Mouse (Mus musculus): ENCODE results near the gene Lrrtm4. TPM values are rescaled to one million over a fixed set of nuclear protein-coding genes. Genes with fewer than 3 reads are reported as not detected.

Gene Lrrtm4
- total RNA-seq (2012; rRNA removed): not detected in 2 replicates
- not detected for polyA plus RNA-seq (2012; ENCODE audit: insufficient read depth in 1 of 2, insufficient read length in 2 of 2, low read depth in 1 of 2, low replicate concordance in 2 of 2, missing spikeins in 1 of 2)

DNA sequence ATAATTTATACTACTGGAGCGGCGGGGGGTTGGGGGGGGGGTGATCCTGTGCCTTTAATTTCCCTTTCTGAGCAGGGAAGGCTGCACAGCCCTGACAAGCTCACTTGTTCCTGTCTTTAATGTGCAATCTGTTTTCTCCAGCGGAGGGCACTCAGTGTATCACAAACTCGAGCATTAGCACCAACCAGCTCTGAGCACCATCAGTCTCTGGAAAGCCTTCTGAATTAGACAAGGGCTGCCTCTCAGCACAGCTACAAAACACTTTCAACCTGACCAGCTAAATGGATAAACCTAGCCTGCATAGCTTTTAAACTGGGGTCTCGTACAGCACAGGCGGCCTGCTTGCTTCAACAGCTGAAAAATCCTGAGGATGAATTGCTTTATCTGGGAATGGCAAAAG is at the start of gene Lrrtm4:
TSS of gene Lrrtm4 (plus strand) at position 113 of the 400 bp plus-strand sequence.
- Histone ChIP-seq H3K27ac (ENCODE audit: control insufficient read depth, low read depth, low read length) (no peak within 1 kb of the TSS), H3K79me2 (ENCODE audit: control insufficient read depth, insufficient read depth, low read length, poor library complexity) (no peaks in the 10 kb centered on the region), H3K4me3 (ENCODE audit: control insufficient read depth in 1 of 2, insufficient read depth in 1 of 2, low read depth in 2 of 2, low read length in 2 of 2) (no peak within 1 kb of the TSS), H3K36me3 (ENCODE audit: control insufficient read depth in 1 of 2, insufficient read depth in 2 of 2, low read length in 2 of 2) (no peaks in the 10 kb centered on the region), H3K4me1 (ENCODE audit: control insufficient read depth in 1 of 2, insufficient read depth in 2 of 2, low read length in 2 of 2) (no peaks in the 10 kb centered on the region), H3K9ac (ENCODE audit: control insufficient read depth, low read depth, low read length, poor library complexity, severe bottlenecking) (no peak within 1 kb of the TSS), H3K27me3 (ENCODE audit: control insufficient read depth in 1 of 2, insufficient read depth in 2 of 2, low read length in 2 of 2) (no peaks in the 10 kb centered on the region), H3K9me3 (replicated peaks; ENCODE audit: insufficient read depth, low read length) (no peaks in the 10 kb centered on the region)
- TF ChIP-seq MAX (IDR thresholded peaks at IDR 0.05; ENCODE audit: low read length): no peak
- no peak for TF ChIP-seq MYB (IDR thresholded peaks at IDR 0.05; ENCODE audit: low read depth, low read length)
- TF ChIP-seq POLR2AphosphoS5 (IDR thresholded peaks at IDR 0.05; ENCODE audit: borderline replicate concordance, low read depth, low read length): no peak
- no peak for TF ChIP-seq GATA1 (IDR thresholded peaks at IDR 0.05; ENCODE audit: low read depth, low read length)
- no peak for TF ChIP-seq CHD1 (IDR thresholded peaks at IDR 0.05; ENCODE audit: low read depth, low read length)
- no peak for DNase-seq (ENCODE audit: low read depth, low spot score)

DNA sequence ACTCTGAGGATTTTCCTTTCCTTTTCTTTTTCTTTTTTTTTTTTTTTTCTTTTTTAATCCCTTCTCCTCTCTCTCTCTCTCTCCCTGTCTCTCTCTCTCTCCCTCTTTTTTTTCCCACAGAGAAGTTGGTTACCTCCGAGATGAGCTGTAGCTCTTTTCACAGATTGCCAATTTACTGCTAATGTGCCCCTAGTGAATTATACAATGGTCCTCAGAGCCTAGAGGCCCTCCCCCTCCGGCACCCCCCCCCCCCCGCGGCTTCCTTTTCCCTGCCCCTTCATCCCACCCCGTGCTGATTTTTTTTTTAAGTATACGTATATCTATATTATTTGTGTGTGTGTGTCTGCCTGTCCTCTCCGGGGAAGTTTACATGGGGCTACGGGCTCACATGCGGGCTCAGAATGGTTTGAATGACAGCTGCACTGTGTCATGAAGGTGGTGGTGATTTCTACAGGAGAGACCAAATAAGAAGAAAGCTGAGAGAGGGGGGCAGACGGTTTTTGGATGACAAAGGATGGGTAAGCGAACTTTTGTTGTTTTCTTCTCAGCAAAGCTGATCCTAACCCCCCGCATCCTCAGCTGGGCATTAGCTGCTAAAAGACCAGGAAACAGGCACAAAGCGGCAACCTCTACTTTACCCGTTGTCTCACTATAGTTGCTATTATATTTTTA is 648 bp downstream of the Lrrtm4 start:
- no peak overlapping the region for H3K9ac ChIP-seq (ENCODE audit: control insufficient read depth, low read depth, low read length, poor library complexity, severe bottlenecking)
- no peaks in the 10 kb centered on the region for H3K9me3 ChIP-seq (replicated peaks; ENCODE audit: insufficient read depth, low read length)
- TF ChIP-seq CHD1 (IDR thresholded peaks at IDR 0.05; ENCODE audit: low read depth, low read length): no peak
- no peak for TF ChIP-seq SMC3 (IDR thresholded peaks at IDR 0.05; ENCODE audit: low read depth, low read length)
- no peak for TF ChIP-seq MEF2A (IDR thresholded peaks at IDR 0.05; ENCODE audit: extremely low read depth, insufficient replicate concordance, low read depth, low read length, poor library complexity, severe bottlenecking)
- no peak for TF ChIP-seq MYB (IDR thresholded peaks at IDR 0.05; ENCODE audit: low read depth, low read length)
- no peak for TF ChIP-seq MAFK (IDR thresholded peaks at IDR 0.05; ENCODE audit: borderline replicate concordance, low read depth, low read length)
- DNase-seq (ENCODE audit: low read depth, low spot score): no peak
- H3K4me3 ChIP-seq (ENCODE audit: control insufficient read depth in 1 of 2, insufficient read depth in 1 of 2, low read depth in 2 of 2, low read length in 2 of 2): no peak overlapping the region
- H3K79me2 ChIP-seq (ENCODE audit: control insufficient read depth, insufficient read depth, low read length, poor library complexity): no peaks in the 10 kb centered on the region
- no peak overlapping the region for H3K27ac ChIP-seq (ENCODE audit: control insufficient read depth, low read depth, low read length)
- H3K4me1 ChIP-seq (ENCODE audit: control insufficient read depth in 1 of 2, insufficient read depth in 2 of 2, low read length in 2 of 2): no peaks in the 10 kb centered on the region
- no peaks in the 10 kb centered on the region for H3K36me3 ChIP-seq (ENCODE audit: control insufficient read depth in 1 of 2, insufficient read depth in 2 of 2, low read length in 2 of 2)
- H3K27me3 ChIP-seq (ENCODE audit: control insufficient read depth in 1 of 2, insufficient read depth in 2 of 2, low read length in 2 of 2): no peaks in the 10 kb centered on the region

DNA sequence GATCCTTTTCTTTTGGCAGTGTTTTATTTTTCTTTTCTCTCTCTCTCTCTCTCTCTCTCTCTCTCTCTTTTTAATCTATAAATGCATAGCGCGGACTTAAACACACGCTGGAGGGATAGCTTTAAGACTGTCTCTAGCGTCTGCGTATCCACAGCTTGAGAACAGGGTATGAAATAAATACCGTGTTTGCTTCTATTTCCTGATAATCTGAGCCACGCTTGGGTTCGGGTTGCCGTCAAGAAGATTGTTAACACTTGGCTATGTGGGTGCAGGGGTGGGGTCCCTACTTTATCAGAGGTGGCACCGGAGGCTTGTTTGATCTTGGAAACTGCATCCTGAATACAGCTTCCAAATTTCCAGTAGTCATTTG is 1.2 kb downstream of the Lrrtm4 start:
- H3K27ac ChIP-seq (ENCODE audit: control insufficient read depth, low read depth, low read length): no peak overlapping the region
- H3K79me2 ChIP-seq (ENCODE audit: control insufficient read depth, insufficient read depth, low read length, poor library complexity): no peaks in the 10 kb centered on the region
- H3K36me3 ChIP-seq (ENCODE audit: control insufficient read depth in 1 of 2, insufficient read depth in 2 of 2, low read length in 2 of 2): no peaks in the 10 kb centered on the region
- no peak overlapping the region for H3K4me3 ChIP-seq (ENCODE audit: control insufficient read depth in 1 of 2, insufficient read depth in 1 of 2, low read depth in 2 of 2, low read length in 2 of 2)
- no peaks in the 10 kb centered on the region for H3K9me3 ChIP-seq (replicated peaks; ENCODE audit: insufficient read depth, low read length)
- TF ChIP-seq USF2 (IDR thresholded peaks at IDR 0.05; ENCODE audit: borderline replicate concordance in 1 of 2, insufficient read depth in 1 of 2, low read depth in 1 of 2, low read length in 2 of 2) (no peak), POLR2A (IDR thresholded peaks at IDR 0.05; ENCODE audit: control insufficient read depth in 1 of 2, insufficient read depth in 1 of 2, low read depth in 1 of 2, low read length in 2 of 2, poor library complexity in 1 of 2) (no peak), KAT2A (conservative IDR thresholded peaks at IDR 0.05; ENCODE audit: low read depth, low read length) (no peak), NELFE (IDR thresholded peaks at IDR 0.05; ENCODE audit: low read depth, low read length) (no peak), MAZ (IDR thresholded peaks at IDR 0.05; ENCODE audit: low read depth, low read length) (no peak), SMC3 (IDR thresholded peaks at IDR 0.05; ENCODE audit: low read depth, low read length) (no peak), POLR2AphosphoS2 (IDR thresholded peaks at IDR 0.05; ENCODE audit: low read length) (no peak), GABPA (IDR thresholded peaks at IDR 0.05; ENCODE audit: low read depth, low read length) (no peak), MYB (IDR thresholded peaks at IDR 0.05; ENCODE audit: low read depth, low read length) (no peak), TAL1 (IDR thresholded peaks at IDR 0.05; ENCODE audit: low read length) (no peak), RCOR1 (IDR thresholded peaks at IDR 0.05; ENCODE audit: low read depth, low read length) (no peak), ZC3H11A (IDR thresholded peaks at IDR 0.05; ENCODE audit: low read depth, low read length) (no peak), BHLHE40 (IDR thresholded peaks at IDR 0.05; ENCODE audit: borderline replicate concordance, low read depth, low read length) (no peak), ETS1 (IDR thresholded peaks at IDR 0.05; ENCODE audit: low read depth, low read length) (no peak), SIN3A (IDR thresholded peaks at IDR 0.05; ENCODE audit: low read length) (no peak), E2F4 (IDR thresholded peaks at IDR 0.05; ENCODE audit: borderline replicate concordance, low read depth, low read length) (no peak), ZNF384 (IDR thresholded peaks at IDR 0.05; ENCODE audit: low read depth, low read length) (no peak), ZKSCAN1 (IDR thresholded peaks at IDR 0.05; ENCODE audit: low read depth, low read length) (no peak)
- H3K27me3 ChIP-seq (ENCODE audit: control insufficient read depth in 1 of 2, insufficient read depth in 2 of 2, low read length in 2 of 2): no peaks in the 10 kb centered on the region
- no peak overlapping the region for H3K9ac ChIP-seq (ENCODE audit: control insufficient read depth, low read depth, low read length, poor library complexity, severe bottlenecking)
- no peaks in the 10 kb centered on the region for H3K4me1 ChIP-seq (ENCODE audit: control insufficient read depth in 1 of 2, insufficient read depth in 2 of 2, low read length in 2 of 2)
- DNase-seq (ENCODE audit: low read depth, low spot score): no peak

All from MEL (cell line).